Mouse (Mus musculus) testis, adult 2 months (tissue): Measurements from ENCODE around the gene Trim62.

Source experiments
- CTCF ChIP-seq: fragments of 200-500 bp; IDR thresholded peaks from 2 replicates; pipeline ENCODE4 v1.5.1; 2012; ENCODE audit warnings: low read depth, mild to moderate bottlenecking, inconsistent platforms, low read length, moderate library complexity; ENCODE audit not compliant: control insufficient read depth, insufficient read depth, insufficient replicate concordance
- POLR2A ChIP-seq: fragments of 200-500 bp; IDR thresholded peaks from 2 replicates; pipeline ENCODE4 v1.6.1; 2012; ENCODE audit warnings: low read depth, mild to moderate bottlenecking, inconsistent platforms, low read length, moderate library complexity; ENCODE audit not compliant: control insufficient read depth

DNA sequence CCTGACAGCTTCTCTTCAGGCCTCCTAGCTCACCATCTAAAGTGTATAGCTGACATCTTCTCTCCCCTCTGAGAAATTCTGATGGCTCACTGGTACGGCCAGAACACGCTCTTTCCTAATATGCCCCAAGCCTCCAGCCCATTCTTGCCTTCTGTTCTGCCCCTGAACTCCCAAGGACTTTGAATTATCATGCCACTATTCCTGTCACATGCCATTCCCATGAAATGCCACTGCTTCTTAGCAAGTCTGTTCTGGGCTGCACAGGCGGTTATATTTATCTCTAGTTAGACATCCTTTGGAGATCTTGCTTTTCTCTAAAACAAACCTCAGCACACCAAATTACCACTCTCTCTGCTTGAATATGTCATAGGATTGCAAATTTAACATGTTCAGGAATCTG is 40.2 kb downstream of the Trim62 start:
- TF ChIP-seq CTCF (no peak), POLR2A (no peak)
